Mouse (Mus musculus): ENCODE measurements at regions not wholly inside any gene's neighbourhood (a gene's known extent, or its start where the extent isn't known, plus 50 kb on each side); places are given as distances from the start of the nearest gene placed in this dataset.

DNA sequence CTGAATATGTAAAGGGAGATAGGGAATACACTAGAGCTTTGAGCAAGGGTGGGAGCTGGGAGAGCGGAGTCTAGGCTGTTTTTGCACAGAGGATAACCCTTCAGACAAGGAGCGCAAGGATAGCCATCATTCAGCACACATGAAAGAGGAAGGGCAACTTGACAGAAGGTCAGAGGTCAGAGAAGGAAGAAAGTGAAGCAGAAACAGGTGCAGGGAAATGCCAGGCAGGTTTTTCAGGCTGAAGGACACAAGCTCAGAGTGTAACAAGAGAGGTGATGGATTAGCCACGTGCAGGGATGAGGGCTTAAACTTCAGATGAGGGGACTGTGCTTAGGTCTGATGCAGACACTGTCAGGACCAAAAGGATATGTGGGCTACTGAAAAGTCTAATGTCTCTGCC lies 199.5 kb downstream of the Epha4 start:
- DNase-seq (ENCODE audit: low spot score in 2 of 2): no peak

DNA sequence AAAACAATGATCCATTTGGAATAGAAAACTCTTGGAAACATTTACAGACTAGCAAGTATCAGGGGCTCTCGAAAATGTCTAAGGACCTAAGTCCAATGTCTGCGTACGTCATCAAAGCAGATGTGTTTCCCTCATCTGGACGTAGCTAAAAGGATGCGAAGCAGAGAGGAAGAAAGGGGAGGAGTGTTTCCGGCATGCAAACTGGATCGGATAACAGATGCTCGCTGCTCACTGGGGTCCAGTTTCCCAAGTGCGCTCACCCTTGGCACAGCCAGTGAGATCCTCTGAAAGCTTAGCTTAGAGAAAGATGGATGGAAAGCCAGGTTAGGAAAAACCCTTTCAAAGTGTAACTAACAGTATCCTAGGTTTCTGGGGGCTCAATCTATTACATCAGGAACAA lies 198.7 kb downstream of the Epha4 start:
- no peak for DNase-seq (ENCODE audit: low spot score in 2 of 2)

Small RNA genes in the stretch of these regions (microRNA-seq; reads per million reads assigned to microRNA genes)
- gene Mir6343: 0 reads per million in 2 experiments

Measured in left cerebral cortex, adult 18-20 months (tissue).